Mouse (Mus musculus): Measurements from ENCODE around the gene Psrc1. TPM values are rescaled to one million over a fixed set of nuclear protein-coding genes. Genes with fewer than 3 reads are reported as not detected.

Psrc1 gene
- polyA plus RNA-seq, 1 experiment from 2014 or later = 8.3 TPM

- Histone ChIP-seq H3K27me3 (ENCODE audit: control insufficient read depth, insufficient read depth, low read length) (no peaks in the 10 kb centered on the region), H3K9me3 (ENCODE audit: control insufficient read depth, low read length) (no peaks in the 10 kb centered on the region), H3K27ac (replicated peaks) (no peak overlapping the region), H3K9ac (ENCODE audit: low read length) (no peak overlapping the region), H3K4me2 (replicated peaks; ENCODE audit: low read depth) (no peak overlapping the region), H3K4me3 (ENCODE audit: low read depth, low read length) (no peak overlapping the region), H3K4me1 (replicated peaks; ENCODE audit: control insufficient read depth, insufficient read depth) (no peaks in the 10 kb centered on the region; the same call in 1 of the 2 replicates), H3K36me3 (ENCODE audit: control insufficient read depth, insufficient read depth, low read length) (no peaks in the 10 kb centered on the region; the same call in 1 of the 2 replicates)
- WGBS = 55% methylated on average over 14 of the region's 14 CpGs
- DNase-seq (ENCODE audit: low spot score) (no peak), ATAC-seq (ENCODE audit: low FRiP score, low TSS enrichment) (no peak)
- TF ChIP-seq CTCF (IDR thresholded peaks at IDR 0.05; ENCODE audit: low read depth) (no peak), EP300 (optimal IDR thresholded peaks at IDR 0.05) (no peak)
Observed at GRCm38 (mm10) chr3:108405536-108406305, 22.1 kb downstream of the Psrc1 start.

GRCm38 (mm10) chr3:108406306-108406885 lies 22.8 kb downstream of the Psrc1 start:
- Histone ChIP-seq H3K36me3 (ENCODE audit: control insufficient read depth, insufficient read depth, low read length) (no peaks in the 10 kb centered on the region; the same call in 1 of the 2 replicates), H3K9ac (ENCODE audit: low read length) (no peak overlapping the region), H3K4me3 (ENCODE audit: low read depth, low read length) (no peak overlapping the region), H3K9me3 (ENCODE audit: control insufficient read depth, low read length) (no peaks in the 10 kb centered on the region), H3K27me3 (ENCODE audit: control insufficient read depth, insufficient read depth, low read length) (no peaks in the 10 kb centered on the region), H3K4me2 (replicated peaks; ENCODE audit: low read depth) (no peak overlapping the region), H3K27ac (replicated peaks) (no peak overlapping the region), H3K4me1 (replicated peaks; ENCODE audit: control insufficient read depth, insufficient read depth) (no peaks in the 10 kb centered on the region; the same call in 1 of the 2 replicates)
- ATAC-seq (ENCODE audit: low FRiP score, low TSS enrichment) (no peak), DNase-seq (ENCODE audit: low spot score) (no peak)
- TF ChIP-seq CTCF (IDR thresholded peaks at IDR 0.05; ENCODE audit: low read depth) (no peak), EP300 (optimal IDR thresholded peaks at IDR 0.05) (no peak)
- 88% methylated on average over 24 of the region's 24 CpGs for WGBS

GRCm38 (mm10) chr3:108408517-108409008 lies 24.9 kb downstream of the Psrc1 start:
- no peak overlapping the region for H3K4me2 ChIP-seq (replicated peaks; ENCODE audit: low read depth)
- no peak for DNase-seq (ENCODE audit: low spot score)
- H3K27me3 ChIP-seq (ENCODE audit: control insufficient read depth, insufficient read depth, low read length) = no peaks in the 10 kb centered on the region
- H3K27ac ChIP-seq (replicated peaks) = no peak overlapping the region
- TF ChIP-seq CTCF (IDR thresholded peaks at IDR 0.05; ENCODE audit: low read depth) = no peak
- no peak for TF ChIP-seq EP300 (optimal IDR thresholded peaks at IDR 0.05)
- peaks cover 3% of the 10 kb centered on the region; the same call in 1 of the 2 replicates for H3K4me1 ChIP-seq (replicated peaks; ENCODE audit: control insufficient read depth, insufficient read depth)
- no peaks in the 10 kb centered on the region; the same call in 1 of the 2 replicates for H3K36me3 ChIP-seq (ENCODE audit: control insufficient read depth, insufficient read depth, low read length)
- ATAC-seq (ENCODE audit: low FRiP score, low TSS enrichment) = no peak
- no peak overlapping the region for H3K4me3 ChIP-seq (ENCODE audit: low read depth, low read length)
- no peaks in the 10 kb centered on the region for H3K9me3 ChIP-seq (ENCODE audit: control insufficient read depth, low read length)
- 78% methylated on average over 8 of the region's 8 CpGs for WGBS
- no peak overlapping the region for H3K9ac ChIP-seq (ENCODE audit: low read length)

GRCm38 (mm10) chr3:108409656-108410358 lies 26.2 kb downstream of the Psrc1 start:
- no peak for ATAC-seq (ENCODE audit: low FRiP score, low TSS enrichment)
- H3K36me3 ChIP-seq (ENCODE audit: control insufficient read depth, insufficient read depth, low read length) = no peaks in the 10 kb centered on the region; the same call in 1 of the 2 replicates
- H3K27me3 ChIP-seq (ENCODE audit: control insufficient read depth, insufficient read depth, low read length) = no peaks in the 10 kb centered on the region
- no peaks in the 10 kb centered on the region for H3K9me3 ChIP-seq (ENCODE audit: control insufficient read depth, low read length)
- H3K4me2 ChIP-seq (replicated peaks; ENCODE audit: low read depth) = peak overlapping the region; percentile 14; the same call in 1 of the 2 replicates
- no peak overlapping the region for H3K4me3 ChIP-seq (ENCODE audit: low read depth, low read length)
- H3K27ac ChIP-seq (replicated peaks) = no peak overlapping the region
- WGBS = 47% methylated on average over 8 of the region's 8 CpGs
- no peak for TF ChIP-seq EP300 (optimal IDR thresholded peaks at IDR 0.05)
- no peak for TF ChIP-seq CTCF (IDR thresholded peaks at IDR 0.05; ENCODE audit: low read depth)
- DNase-seq (ENCODE audit: low spot score) = no peak
- H3K4me1 ChIP-seq (replicated peaks; ENCODE audit: control insufficient read depth, insufficient read depth) = peaks cover 3% of the 10 kb centered on the region; the same call in 1 of the 2 replicates
- peak overlapping the region; percentile 38; the same call in 1 of the 2 replicates for H3K9ac ChIP-seq (ENCODE audit: low read length)

DNA sequence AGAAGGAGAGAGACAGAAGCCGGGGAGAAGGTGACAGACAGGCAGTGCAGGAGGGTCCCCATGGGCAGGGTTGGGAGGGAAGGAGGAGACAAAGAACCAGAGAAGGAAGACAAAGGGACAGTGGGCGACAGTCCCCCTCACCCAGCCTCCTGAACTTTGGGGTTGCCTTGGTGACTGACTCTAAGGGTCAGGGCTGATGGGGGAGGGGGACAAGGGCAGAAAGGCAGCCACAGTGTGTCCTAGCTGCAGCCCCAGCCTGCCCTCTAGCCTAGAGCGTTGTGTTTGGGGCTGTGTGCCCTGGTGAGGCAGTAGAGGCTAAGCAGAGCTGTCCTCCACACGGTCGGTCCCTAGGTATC lies 26.7 kb downstream of the Psrc1 start:
- DNase-seq (ENCODE audit: low spot score) (no peak), ATAC-seq (ENCODE audit: low FRiP score, low TSS enrichment) (no peak)
- TF ChIP-seq EP300 (optimal IDR thresholded peaks at IDR 0.05) (no peak), CTCF (IDR thresholded peaks at IDR 0.05; ENCODE audit: low read depth) (no peak)
- H3K27ac ChIP-seq (replicated peaks) = 0 out of 2 replicates have a peak overlapping the region, but pooled peaks have one; percentile 13
- WGBS = 23% methylated on average over 5 of the region's 5 CpGs
- H3K4me1 ChIP-seq (replicated peaks; ENCODE audit: control insufficient read depth, insufficient read depth) = peaks cover 5% of the 10 kb centered on the region; the same call in 1 of the 2 replicates
- no peaks in the 10 kb centered on the region; the same call in 1 of the 2 replicates for H3K36me3 ChIP-seq (ENCODE audit: control insufficient read depth, insufficient read depth, low read length)
- H3K27me3 ChIP-seq (ENCODE audit: control insufficient read depth, insufficient read depth, low read length) = no peaks in the 10 kb centered on the region
- H3K9me3 ChIP-seq (ENCODE audit: control insufficient read depth, low read length) = no peaks in the 10 kb centered on the region
- H3K4me2 ChIP-seq (replicated peaks; ENCODE audit: low read depth) = peak overlapping the region; percentile 14; the same call in 1 of the 2 replicates
- H3K4me3 ChIP-seq (ENCODE audit: low read depth, low read length) = no peak overlapping the region
- peak overlapping the region; percentile 18; the same call in 1 of the 2 replicates for H3K9ac ChIP-seq (ENCODE audit: low read length)

All from stomach, postnatal 0 days (tissue).